Mouse (Mus musculus) intestine, embryonic 14.5 days (tissue): ENCODE measurements around the gene Ccno. TPM values are rescaled to one million over a fixed set of nuclear protein-coding genes. Genes with fewer than 3 reads are reported as not detected.

Experiments used
- ATAC-seq: fragments of 200-750 bp; cut with Nextera tagmentation; replicated peaks from 2 replicates; pipeline ENCODE4 v1.8.0; 2017; ENCODE audit warnings: low read depth, moderate number of reproducible peaks, moderate TSS enrichment, moderate library complexity; ENCODE audit not compliant: low FRiP score, low TSS enrichment
- DNase-seq: peaks from one replicate; pipeline ENCODE4 v3.0.0-alpha.2; 2018; ENCODE audit warnings: low spot score
- H3K27ac ChIP-seq: fragments of 300-500 bp; sonication (generic); 2 replicates; pipeline ENCODE4 v1.5.1; 2014; ENCODE audit warnings: low read depth, mild to moderate bottlenecking, control low read depth
- H3K27me3 ChIP-seq: fragments of 300-500 bp; sonication (generic); replicated peaks from 2 replicates; pipeline ENCODE4 v1.6.1; 2014; ENCODE audit warnings: low read length, control low read depth; ENCODE audit not compliant: control insufficient read depth, insufficient read depth
- H3K36me3 ChIP-seq: fragments of 300-500 bp; sonication (generic); 2 replicates; pipeline ENCODE4 v1.6.1; 2014; ENCODE audit warnings: low read length, control low read depth; ENCODE audit not compliant: control insufficient read depth, insufficient read depth
- H3K4me1 ChIP-seq: fragments of 300-500 bp; sonication (generic); replicated peaks from 2 replicates; pipeline ENCODE4 v1.6.1; 2014; ENCODE audit warnings: low read length, control low read depth, mixed read lengths; ENCODE audit not compliant: control insufficient read depth, insufficient read depth
- H3K4me2 ChIP-seq: fragments of 300-500 bp; sonication (generic); 2 replicates; pipeline ENCODE4 v1.6.1; 2014; ENCODE audit warnings: low read length
- H3K4me3 ChIP-seq: fragments of 300-500 bp; sonication (generic); 2 replicates; pipeline ENCODE4 v1.5.1; 2014; ENCODE audit warnings: low read depth, low read length, control low read depth, mixed read lengths
- H3K9ac ChIP-seq: fragments of 300-500 bp; sonication (generic); 2 replicates; pipeline ENCODE4 v1.6.1; 2014; ENCODE audit warnings: mild to moderate bottlenecking, low read length
- H3K9me3 ChIP-seq: fragments of 300-500 bp; sonication (generic); 2 replicates; pipeline ENCODE4 v1.6.1; 2016; ENCODE audit warnings: low read length, control low read depth; ENCODE audit not compliant: control insufficient read depth
- WGBS: fragments of 180-500 bp; shearing (Covaris S2); extraction: QIAGEN DNeasy Blood & Tissue Kit; methylation state at CpG from one replicate; pipeline ENCODE4 v1.1.7; 2014; 5-methylcytosine and 5-hydroxymethylcytosine counted together
- polyA plus RNA-seq: library from polyadenylated mRNA; unstranded; fragments of >200 nt; fragmentation: Nextera tagmentation; extraction: Ambion mirVana; gene quantifications from 2 replicates; pipeline ENCODE4 v1.2.1, GENCODE M21; 2014

Gene Ccno
- polyA plus RNA-seq, 1 experiment from 2014 or later = 0.24 TPM

DNA sequence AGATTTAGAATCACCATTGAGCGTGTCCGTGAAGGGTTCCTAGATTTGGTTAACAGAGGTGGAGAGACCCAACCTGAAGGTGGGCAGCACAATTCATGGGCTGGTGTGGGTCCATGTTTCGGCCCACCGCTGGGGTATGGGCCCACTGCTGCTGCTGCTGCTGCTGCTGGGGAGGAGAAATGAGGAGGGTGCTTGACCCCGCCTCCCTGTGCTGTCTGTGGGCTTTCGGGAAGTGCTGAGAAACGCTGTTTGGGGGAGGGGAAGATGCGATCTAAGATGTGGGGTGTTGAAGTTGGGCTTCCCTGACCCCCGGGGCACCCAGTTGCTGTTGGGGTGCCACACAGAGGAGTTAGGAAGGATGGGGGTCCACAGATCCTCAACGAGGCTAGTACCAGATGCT, 10.9 kb upstream of the Ccno start:
- no peaks in the 10 kb centered on the region for H3K9me3 ChIP-seq
- no peak overlapping the region for H3K27ac ChIP-seq
- DNase-seq (no peak), ATAC-seq (no peak)
- 36% methylated on average over 10 of the region's 10 CpGs for WGBS
- H3K27me3 ChIP-seq = peaks cover 22% of the 10 kb centered on the region; the same call in 1 of the 2 replicates
- H3K4me1 ChIP-seq = no peaks in the 10 kb centered on the region
- no peak overlapping the region for H3K4me3 ChIP-seq
- H3K9ac ChIP-seq = no peak overlapping the region
- no peaks in the 10 kb centered on the region for H3K36me3 ChIP-seq
- H3K4me2 ChIP-seq = peak overlapping the region; percentile 31; the same call in 1 of the 2 replicates

DNA sequence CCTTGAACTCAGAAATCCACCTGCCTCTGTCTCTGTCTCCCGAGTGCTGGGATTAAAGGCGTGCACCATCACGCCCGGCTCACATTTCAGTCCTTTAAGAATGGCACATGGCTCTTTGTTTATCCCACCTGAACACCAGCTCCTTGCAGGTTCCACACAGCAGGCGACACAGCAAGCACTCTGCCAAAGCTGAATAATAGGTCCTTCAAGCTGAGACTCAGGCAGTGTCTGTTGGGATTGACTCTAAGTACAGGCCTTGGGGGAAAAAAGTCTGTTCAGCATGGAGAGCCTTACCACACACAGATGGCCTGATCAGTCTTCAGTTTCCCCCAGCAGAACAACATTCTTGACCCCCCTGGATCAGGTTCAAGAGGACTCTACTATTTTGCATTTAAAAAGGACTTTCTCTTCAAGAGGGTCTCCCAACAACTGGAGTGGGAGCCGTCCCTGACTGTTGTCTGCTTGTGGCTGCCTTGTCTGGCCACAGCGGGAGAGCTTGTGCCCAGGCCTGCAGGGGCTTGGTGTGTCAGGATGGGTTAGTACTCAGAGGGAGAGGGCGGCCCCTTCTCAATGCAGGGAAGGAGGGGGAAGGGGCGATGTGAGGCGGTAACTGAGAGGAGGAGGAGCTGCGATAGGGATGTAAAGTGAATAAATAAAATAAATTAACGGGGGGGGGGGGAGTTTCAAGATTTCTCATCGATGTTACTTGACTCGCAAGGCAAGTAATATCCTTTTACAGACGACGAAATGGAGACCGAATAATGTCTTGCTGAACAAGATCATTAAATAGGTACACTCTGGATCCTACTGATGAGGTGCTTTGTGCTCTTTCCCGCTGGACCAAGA, 1.8 kb upstream of the Ccno start:
- Histone ChIP-seq H3K4me2 (no peak overlapping the region), H3K27me3 (peaks cover 69% of the 10 kb centered on the region)
- ATAC-seq = no peak

DNA sequence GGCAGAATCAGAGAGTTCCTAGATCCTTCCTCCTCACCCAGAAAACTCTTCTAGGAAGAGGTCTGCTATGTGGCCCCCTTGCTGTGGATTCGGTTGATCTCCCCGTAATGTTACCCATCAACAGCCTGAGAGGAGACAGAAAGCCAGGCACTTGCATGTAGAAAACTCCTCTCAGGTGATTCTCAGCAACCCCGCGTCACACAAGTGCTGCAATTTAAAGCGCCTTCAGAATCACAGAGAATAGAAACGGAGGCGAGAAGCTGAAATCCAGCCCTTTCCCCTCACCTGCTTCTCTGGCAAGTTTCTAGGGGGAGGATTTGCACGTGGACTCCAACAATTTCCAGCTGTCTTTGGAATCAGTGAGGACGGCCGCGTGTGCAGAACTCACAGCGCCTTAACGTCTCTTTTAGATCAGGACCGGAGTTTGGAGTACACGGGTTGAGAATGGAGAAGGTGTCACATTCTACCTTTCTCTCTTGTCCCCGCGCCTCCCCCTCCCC, 1.1 kb upstream of the Ccno start:
- peak overlapping the region; percentile 99 for H3K4me2 ChIP-seq
- H3K27me3 ChIP-seq = peaks cover 73% of the 10 kb centered on the region
- no peak overlapping the region for H3K27ac ChIP-seq
- H3K9ac ChIP-seq = no peak overlapping the region
- no peaks in the 10 kb centered on the region for H3K36me3 ChIP-seq
- WGBS = 2% methylated on average over 17 of the region's 17 CpGs
- no peaks in the 10 kb centered on the region for H3K9me3 ChIP-seq
- H3K4me3 ChIP-seq = 0 out of 2 replicates have a peak overlapping the region, but pooled peaks have one; percentile 51
- peak; percentile 58 for DNase-seq
- peaks cover 23% of the 10 kb centered on the region for H3K4me1 ChIP-seq
- no peak for ATAC-seq

More for the DNA sequence above, 1.8 kb upstream of the Ccno start:
- no peak overlapping the region for H3K27ac ChIP-seq
- H3K4me3 ChIP-seq = no peak overlapping the region
- H3K9me3 ChIP-seq = no peaks in the 10 kb centered on the region
- no peaks in the 10 kb centered on the region for H3K36me3 ChIP-seq
- no peak overlapping the region for H3K9ac ChIP-seq
- no peak for DNase-seq
- WGBS = 11% methylated on average over 18 of the region's 18 CpGs
- H3K4me1 ChIP-seq = peaks cover 23% of the 10 kb centered on the region

DNA sequence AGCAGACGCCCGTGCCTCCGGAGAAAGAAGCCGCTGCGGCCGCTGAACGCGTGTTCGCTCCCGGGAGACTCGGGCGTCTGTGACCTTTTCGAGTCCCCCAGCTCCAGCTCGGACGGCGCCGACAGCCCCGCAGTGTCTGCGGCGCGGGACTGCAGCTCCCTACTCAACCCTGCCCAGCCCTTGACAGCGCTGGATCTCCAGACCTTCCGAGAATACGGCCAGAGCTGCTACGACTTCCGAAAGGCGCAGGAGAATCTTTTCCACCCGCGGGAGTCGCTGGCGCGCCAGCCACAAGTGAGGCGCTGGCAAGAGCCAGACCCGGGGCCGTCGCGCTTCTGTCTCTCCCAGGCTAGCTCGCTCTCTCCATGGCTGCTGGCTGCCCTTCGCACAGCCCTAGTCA, 389 bp downstream of the Ccno start:
- Histone ChIP-seq H3K4me2 (peak overlapping the region; percentile 99), H3K36me3 (no peaks in the 10 kb centered on the region), H3K27me3 (peaks cover 79% of the 10 kb centered on the region), H3K4me1 (peaks cover 23% of the 10 kb centered on the region), H3K9me3 (no peaks in the 10 kb centered on the region), H3K9ac (peak overlapping the region; percentile 40), H3K4me3 (peak overlapping the region; percentile 51), H3K27ac (no peak overlapping the region)
- DNase-seq = no peak
- under 1% methylated on average over 39 of the region's 39 CpGs for WGBS
- ATAC-seq = peak; percentile 23

DNA sequence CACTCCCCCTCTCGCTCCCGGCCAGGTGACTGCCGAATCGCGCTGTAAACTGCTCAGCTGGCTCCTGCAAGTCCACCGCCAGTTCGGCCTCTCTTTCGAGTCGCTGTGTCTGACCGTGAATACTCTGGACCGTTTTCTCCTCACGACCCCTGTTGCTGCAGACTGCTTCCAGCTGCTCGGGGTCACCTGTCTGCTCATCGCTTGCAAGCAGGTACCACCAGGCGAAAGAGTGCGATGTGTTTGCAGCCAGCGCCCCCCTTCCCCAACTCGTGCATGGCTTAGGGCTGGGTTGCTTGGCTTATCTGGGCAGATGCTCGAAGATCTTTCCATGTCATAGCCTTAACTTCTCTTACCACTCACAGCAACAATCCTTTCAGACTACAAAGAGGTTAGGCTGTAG, 1.3 kb downstream of the Ccno start:
- ATAC-seq = no peak
- H3K4me2 ChIP-seq = peak overlapping the region; percentile 99
- no peaks in the 10 kb centered on the region for H3K9me3 ChIP-seq
- H3K4me1 ChIP-seq = peaks cover 28% of the 10 kb centered on the region
- H3K36me3 ChIP-seq = no peaks in the 10 kb centered on the region
- H3K27me3 ChIP-seq = peaks cover 88% of the 10 kb centered on the region
- H3K27ac ChIP-seq = no peak overlapping the region
- WGBS = 2% methylated on average over 19 of the region's 19 CpGs
- peak; percentile 69 for DNase-seq
- H3K4me3 ChIP-seq = peak overlapping the region; percentile 51; the same call in 1 of the 2 replicates
- H3K9ac ChIP-seq = no peak overlapping the region

DNA sequence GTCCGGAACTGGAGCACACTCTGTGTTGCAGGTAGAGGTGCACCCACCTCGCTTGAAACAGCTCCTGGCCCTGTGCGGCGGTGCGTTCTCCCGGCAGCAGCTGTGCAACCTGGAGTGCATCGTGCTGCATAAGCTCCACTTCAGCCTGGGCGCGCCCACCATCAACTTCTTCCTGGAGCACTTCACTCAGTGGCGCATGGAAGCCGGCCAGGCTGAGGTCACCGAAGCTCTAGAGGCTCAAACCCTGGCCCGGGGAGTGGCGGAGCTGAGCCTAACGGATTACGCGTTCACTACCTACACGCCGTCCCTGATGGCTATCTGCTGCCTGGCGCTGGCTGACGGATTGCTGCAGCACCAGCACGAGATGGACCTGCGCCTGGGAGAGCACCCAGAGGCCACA, 1.9 kb downstream of the Ccno start:
- H3K4me3 ChIP-seq = no peak overlapping the region
- peaks cover 35% of the 10 kb centered on the region for H3K4me1 ChIP-seq
- peaks cover 88% of the 10 kb centered on the region for H3K27me3 ChIP-seq
- ATAC-seq (no peak), DNase-seq (peak; percentile 70)
- no peak overlapping the region for H3K27ac ChIP-seq
- no peak overlapping the region for H3K9ac ChIP-seq
- 2% methylated on average over 23 of the region's 23 CpGs for WGBS
- no peaks in the 10 kb centered on the region for H3K36me3 ChIP-seq
- no peaks in the 10 kb centered on the region for H3K9me3 ChIP-seq
- peak overlapping the region; percentile 28; the same call in 1 of the 2 replicates for H3K4me2 ChIP-seq

DNA sequence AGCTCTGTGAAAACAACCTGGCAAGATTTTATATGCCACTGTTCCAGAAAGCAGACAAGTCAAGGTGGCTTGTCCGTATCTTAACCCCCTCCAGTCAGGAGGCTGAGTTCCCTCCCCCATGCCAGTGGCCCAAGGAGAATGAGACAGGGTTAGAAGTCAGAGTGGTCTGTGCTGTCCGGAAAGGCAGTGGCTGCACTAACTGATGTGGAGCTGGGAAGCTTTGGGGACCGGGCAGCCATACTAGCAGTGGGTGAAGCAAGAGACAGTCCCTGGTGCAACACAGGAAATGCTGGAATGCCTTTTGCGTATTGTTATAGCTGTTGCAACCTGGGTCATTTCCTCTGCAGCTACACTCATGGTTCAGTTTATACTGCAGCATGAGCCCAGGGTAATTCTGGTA, 2.7 kb downstream of the Ccno start:
- no peak for ATAC-seq
- Histone ChIP-seq H3K4me2 (no peak overlapping the region), H3K27me3 (peaks cover 91% of the 10 kb centered on the region), H3K27ac (no peak overlapping the region), H3K9me3 (no peaks in the 10 kb centered on the region), H3K36me3 (no peaks in the 10 kb centered on the region), H3K4me3 (no peak overlapping the region), H3K4me1 (peaks cover 35% of the 10 kb centered on the region), H3K9ac (no peak overlapping the region)
- 13% methylated on average over 4 of the region's 4 CpGs for whole genome bisulfite sequencing
- DNase-seq = no peak

DNA sequence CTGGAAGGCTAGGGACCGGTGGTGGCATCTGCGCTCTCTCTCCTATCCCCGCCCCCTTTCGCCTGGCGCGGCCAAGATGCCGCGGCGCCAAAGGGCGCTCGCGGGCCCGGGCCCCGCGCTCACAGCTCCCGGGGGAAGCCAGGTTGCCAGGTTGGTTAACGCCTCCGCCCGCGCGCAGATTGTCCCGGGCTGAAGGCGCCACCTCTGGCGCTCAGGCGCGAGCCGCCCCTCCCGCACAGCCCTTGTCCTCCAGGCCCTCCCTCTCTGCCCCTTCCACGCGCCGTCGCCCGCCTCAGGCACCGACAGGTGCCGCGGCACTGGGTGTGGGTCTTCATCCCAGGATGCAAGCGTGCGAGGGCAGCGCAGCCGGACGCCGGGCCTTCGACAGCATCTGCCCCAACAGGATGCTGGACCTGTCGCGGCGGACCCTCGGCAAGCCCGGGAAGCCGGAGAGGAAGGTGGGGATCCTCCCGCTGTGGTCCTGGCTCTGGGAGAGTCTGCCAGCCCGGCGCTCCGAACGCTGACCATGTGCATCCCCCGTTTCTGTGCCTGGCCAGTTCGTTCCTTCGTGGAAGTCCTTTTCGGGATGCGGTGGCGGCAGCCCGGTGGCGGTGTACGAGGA, 6.0 kb downstream of the Ccno start, which contains the start of gene Mcidas:
Gene Mcidas (plus strand): TSS at position 315 of the 622 bp plus-strand sequence.
- Histone ChIP-seq H3K9me3 (no peaks in the 10 kb centered on the region), H3K4me2 (peak within 1 kb of the TSS; percentile 61), H3K4me3 (peak within 1 kb of the TSS; percentile 26), H3K27me3 (peaks cover 95% of the 10 kb centered on the region), H3K36me3 (no peaks in the 10 kb centered on the region), H3K4me1 (peaks cover 24% of the 10 kb centered on the region; the same call in 1 of the 2 replicates), H3K9ac (0 out of 2 replicates have a peak within 1 kb of the TSS, but pooled peaks have one; percentile 1), H3K27ac (no peak within 1 kb of the TSS)
- WGBS = under 1% methylated on average over 57 of the region's 63 CpGs
- ATAC-seq (no peak; the same call in 1 of the 2 replicates), DNase-seq (peak; percentile 74)
